Mouse (Mus musculus): ENCODE data around the gene Fgfr2. TPM values are rescaled to one million over a fixed set of nuclear protein-coding genes. Genes with fewer than 3 reads are reported as not detected.

Fgfr2 gene
- polyA plus RNA-seq, 1 experiment from 2014 or later, result 133 TPM

DNA sequence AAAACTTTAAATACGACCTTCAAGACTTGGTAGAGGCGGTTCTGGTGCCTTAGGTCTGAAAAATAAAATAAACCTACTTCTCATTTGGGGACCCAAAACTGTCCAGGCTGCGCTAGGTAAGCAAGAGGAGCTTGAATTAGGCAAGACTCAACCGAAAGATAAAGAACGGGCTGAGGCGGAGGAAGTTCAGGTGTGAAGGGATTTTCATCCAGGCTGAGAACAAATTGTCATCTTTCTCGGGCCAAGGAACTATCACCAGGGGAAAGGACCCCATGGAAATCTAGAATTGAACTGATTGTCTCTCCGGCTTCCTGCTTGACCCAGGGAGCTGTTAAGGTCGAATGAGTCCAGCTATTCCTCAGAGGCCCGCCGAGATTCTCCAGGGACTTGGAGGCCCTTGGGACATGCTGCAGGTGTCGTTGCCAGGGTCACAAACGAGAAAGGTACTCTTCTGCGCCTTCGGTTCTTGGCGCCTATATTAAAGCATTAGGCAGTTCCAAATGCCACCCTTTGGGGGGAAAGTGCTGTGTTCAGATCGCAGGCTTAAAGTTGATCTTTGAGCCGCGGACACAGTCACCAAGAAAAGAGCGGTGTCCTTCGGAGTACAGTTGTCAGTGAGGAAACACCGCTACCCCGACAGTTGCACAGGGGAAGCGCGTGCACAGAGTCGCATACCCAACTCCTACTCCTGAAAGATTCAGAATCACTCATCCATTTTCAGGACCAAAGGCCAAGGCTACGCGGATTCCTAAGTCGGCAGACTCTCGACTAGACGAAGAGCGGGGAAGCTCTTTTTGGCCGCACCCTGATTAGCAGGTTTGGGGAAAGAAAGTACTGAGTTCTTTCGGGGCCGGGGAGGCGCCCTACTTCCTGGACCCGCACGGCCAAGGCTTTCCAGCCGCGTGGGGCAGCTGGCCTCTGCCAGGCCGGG is 1581.7 kb downstream of the Fgfr2 start:
- H3K4me1 ChIP-seq (ENCODE audit: control insufficient read depth, insufficient read depth, low read length), result peaks cover 16% of the 10 kb centered on the region; the same call in 1 of the 2 replicates
- H3K36me3 ChIP-seq (ENCODE audit: control insufficient read depth, insufficient read depth, low read length), result no peaks in the 10 kb centered on the region
- no peak overlapping the region for H3K27ac ChIP-seq (ENCODE audit: low read depth, low read length)
- peak overlapping the region; percentile 37 for H3K4me3 ChIP-seq (ENCODE audit: low read length)
- no peaks in the 10 kb centered on the region for H3K9me3 ChIP-seq (ENCODE audit: control insufficient read depth, low read length)
- ATAC-seq (ENCODE audit: low FRiP score, low TSS enrichment), result no peak
- H3K4me2 ChIP-seq (replicated peaks; ENCODE audit: low read depth, low read length), result peak overlapping the region; percentile 54
- H3K27me3 ChIP-seq (ENCODE audit: control insufficient read depth, insufficient read depth, low read length), result peaks cover 80% of the 10 kb centered on the region
- no peak overlapping the region for H3K9ac ChIP-seq (ENCODE audit: low read depth, low read length)
- WGBS, result 1% methylated on average over 41 of the region's 41 CpGs

DNA sequence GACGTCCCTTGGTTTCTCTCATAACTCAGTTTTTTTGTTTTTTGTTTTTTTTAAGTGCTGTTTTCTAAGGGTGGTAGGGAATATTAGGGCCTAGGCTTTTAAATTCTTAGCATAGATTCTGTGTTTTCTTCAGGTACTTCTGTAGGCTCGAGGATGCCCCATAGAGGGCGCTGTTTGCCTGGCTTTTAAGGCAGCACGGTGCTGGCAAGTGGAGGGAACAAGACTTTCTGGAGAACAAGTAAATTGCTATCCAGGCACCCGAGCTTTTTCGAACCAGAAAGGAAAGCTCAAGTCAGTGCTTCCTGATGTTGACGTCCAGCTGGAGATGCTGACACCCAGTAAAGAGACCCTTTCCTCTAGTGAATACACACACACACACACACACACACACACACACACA is 1583.2 kb downstream of the Fgfr2 start:
- Histone ChIP-seq H3K36me3 (ENCODE audit: control insufficient read depth, insufficient read depth, low read length) (no peaks in the 10 kb centered on the region), H3K4me2 (replicated peaks; ENCODE audit: low read depth, low read length) (no peak overlapping the region), H3K27me3 (ENCODE audit: control insufficient read depth, insufficient read depth, low read length) (peaks cover 65% of the 10 kb centered on the region), H3K27ac (ENCODE audit: low read depth, low read length) (no peak overlapping the region), H3K9ac (ENCODE audit: low read depth, low read length) (no peak overlapping the region), H3K4me1 (ENCODE audit: control insufficient read depth, insufficient read depth, low read length) (peaks cover 16% of the 10 kb centered on the region; the same call in 1 of the 2 replicates), H3K9me3 (ENCODE audit: control insufficient read depth, low read length) (no peaks in the 10 kb centered on the region), H3K4me3 (ENCODE audit: low read length) (no peak overlapping the region)
- peak; percentile 58; the same call in 1 of the 2 replicates for ATAC-seq (ENCODE audit: low FRiP score, low TSS enrichment)
- 0% methylated on average over 7 of the region's 7 CpGs for WGBS

DNA sequence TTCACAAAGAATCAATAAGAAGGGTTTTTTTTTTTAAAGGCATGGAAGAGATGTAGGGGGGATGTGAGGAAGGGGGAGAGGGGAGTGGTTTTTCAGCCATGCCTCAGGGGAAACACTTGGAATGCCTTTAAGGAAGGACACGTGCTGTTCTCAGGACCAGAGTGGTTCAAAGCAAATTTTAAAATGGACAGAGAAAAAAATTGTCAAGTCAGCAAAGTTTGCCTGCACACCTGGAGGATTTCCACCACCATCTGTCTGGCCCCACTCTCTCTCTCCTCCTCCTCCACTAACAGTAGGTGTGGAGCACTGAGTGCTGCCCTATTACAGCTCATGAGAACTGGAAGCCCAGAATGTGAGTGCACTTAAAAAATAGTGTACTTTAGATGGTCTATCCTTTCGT is 1619.4 kb downstream of the Fgfr2 start:
- H3K4me1 ChIP-seq (ENCODE audit: control insufficient read depth, insufficient read depth, low read length), result no peaks in the 10 kb centered on the region
- no peak for ATAC-seq (ENCODE audit: low FRiP score, low TSS enrichment)

DNA sequence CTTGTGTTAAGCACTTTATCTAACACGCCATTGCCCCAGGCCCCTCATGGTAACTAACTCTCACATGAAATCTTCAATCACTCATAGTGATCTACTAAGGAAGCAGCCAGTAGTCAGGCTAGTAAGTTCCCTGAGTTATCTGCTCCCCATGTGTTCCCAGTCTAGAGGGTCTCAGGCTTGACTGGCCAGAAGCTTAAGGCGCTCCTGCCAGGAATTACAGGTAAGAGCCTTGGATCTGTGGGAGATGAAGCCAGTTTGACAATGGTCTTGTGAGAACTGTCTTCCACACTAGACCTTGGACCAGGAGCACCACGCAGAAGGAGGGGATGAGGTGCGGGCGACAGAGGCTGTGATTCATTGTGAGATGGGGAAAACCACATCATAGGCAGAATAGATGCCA is 1644.7 kb downstream of the Fgfr2 start:
- no peak overlapping the region for H3K9ac ChIP-seq (ENCODE audit: low read depth, low read length)
- ATAC-seq (ENCODE audit: low FRiP score, low TSS enrichment), result no peak
- H3K36me3 ChIP-seq (ENCODE audit: control insufficient read depth, insufficient read depth, low read length), result no peaks in the 10 kb centered on the region
- no peaks in the 10 kb centered on the region for H3K27me3 ChIP-seq (ENCODE audit: control insufficient read depth, insufficient read depth, low read length)
- H3K27ac ChIP-seq (ENCODE audit: low read depth, low read length), result no peak overlapping the region
- H3K4me3 ChIP-seq (ENCODE audit: low read length), result no peak overlapping the region
- no peaks in the 10 kb centered on the region for H3K4me1 ChIP-seq (ENCODE audit: control insufficient read depth, insufficient read depth, low read length)
- WGBS, result 94% methylated on average over 5 of the region's 5 CpGs
- H3K9me3 ChIP-seq (ENCODE audit: control insufficient read depth, low read length), result no peaks in the 10 kb centered on the region
- no peak overlapping the region for H3K4me2 ChIP-seq (replicated peaks; ENCODE audit: low read depth, low read length)

More for the DNA sequence above, 1619.4 kb downstream of the Fgfr2 start:
- no peaks in the 10 kb centered on the region for H3K9me3 ChIP-seq (ENCODE audit: control insufficient read depth, low read length)
- no peak overlapping the region for H3K27ac ChIP-seq (ENCODE audit: low read depth, low read length)
- no peaks in the 10 kb centered on the region for H3K27me3 ChIP-seq (ENCODE audit: control insufficient read depth, insufficient read depth, low read length)
- H3K4me2 ChIP-seq (replicated peaks; ENCODE audit: low read depth, low read length), result no peak overlapping the region
- H3K4me3 ChIP-seq (ENCODE audit: low read length), result no peak overlapping the region
- H3K9ac ChIP-seq (ENCODE audit: low read depth, low read length), result no peak overlapping the region
- 73% methylated on average over 2 of the region's 2 CpGs for WGBS
- no peaks in the 10 kb centered on the region for H3K36me3 ChIP-seq (ENCODE audit: control insufficient read depth, insufficient read depth, low read length)

DNA sequence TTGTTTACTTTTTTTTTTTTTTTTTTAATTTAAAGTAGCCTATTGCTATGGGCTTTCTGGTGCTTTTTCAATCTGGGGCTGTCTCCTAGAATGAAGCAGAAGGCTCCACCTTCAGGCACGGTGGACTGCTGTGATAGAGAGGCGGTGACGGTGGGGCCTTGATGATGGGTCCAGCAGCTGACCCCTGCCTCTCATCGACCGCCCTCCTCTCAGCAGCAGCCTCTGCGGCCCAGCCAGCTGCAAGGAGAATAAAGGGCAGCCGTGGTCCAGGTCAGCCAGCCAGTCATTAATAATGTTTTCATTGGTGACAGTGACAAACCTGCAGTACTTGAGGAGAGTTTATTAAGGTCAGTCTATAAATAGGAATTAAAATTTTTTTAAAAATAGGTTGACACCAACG is 1646.0 kb downstream of the Fgfr2 start:
- no peak overlapping the region for H3K4me2 ChIP-seq (replicated peaks; ENCODE audit: low read depth, low read length)
- WGBS, result 11% methylated on average over 8 of the region's 8 CpGs
- ATAC-seq (ENCODE audit: low FRiP score, low TSS enrichment), result no peak
- no peak overlapping the region for H3K27ac ChIP-seq (ENCODE audit: low read depth, low read length)
- no peaks in the 10 kb centered on the region for H3K4me1 ChIP-seq (ENCODE audit: control insufficient read depth, insufficient read depth, low read length)
- no peaks in the 10 kb centered on the region for H3K9me3 ChIP-seq (ENCODE audit: control insufficient read depth, low read length)
- H3K4me3 ChIP-seq (ENCODE audit: low read length), result no peak overlapping the region
- H3K36me3 ChIP-seq (ENCODE audit: control insufficient read depth, insufficient read depth, low read length), result no peaks in the 10 kb centered on the region
- H3K9ac ChIP-seq (ENCODE audit: low read depth, low read length), result no peak overlapping the region
- no peaks in the 10 kb centered on the region for H3K27me3 ChIP-seq (ENCODE audit: control insufficient read depth, insufficient read depth, low read length)

DNA sequence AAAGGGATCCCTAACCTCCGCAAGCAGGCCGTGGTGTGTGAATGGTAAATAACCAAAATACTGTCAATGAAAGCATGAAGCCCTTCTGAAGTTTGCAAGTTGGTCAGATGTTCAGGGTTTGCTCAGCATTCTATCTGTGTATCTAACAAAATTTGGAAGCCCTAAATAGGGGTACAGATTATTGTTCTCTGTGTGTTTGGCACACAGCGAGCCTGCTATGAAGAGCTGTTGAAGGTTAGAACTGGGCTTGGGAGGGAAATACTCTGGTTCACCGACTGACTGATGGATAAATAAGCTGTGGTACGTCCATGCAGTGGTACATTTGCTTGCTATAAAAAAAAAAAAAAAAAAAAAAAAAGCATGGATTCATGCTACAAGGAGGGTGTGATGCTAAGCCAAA is 1651.6 kb downstream of the Fgfr2 start:
- 92% methylated on average over 5 of the region's 5 CpGs for WGBS
- no peak for ATAC-seq (ENCODE audit: low FRiP score, low TSS enrichment)
- Histone ChIP-seq H3K9ac (ENCODE audit: low read depth, low read length) (no peak overlapping the region), H3K4me1 (ENCODE audit: control insufficient read depth, insufficient read depth, low read length) (no peaks in the 10 kb centered on the region), H3K36me3 (ENCODE audit: control insufficient read depth, insufficient read depth, low read length) (no peaks in the 10 kb centered on the region), H3K27me3 (ENCODE audit: control insufficient read depth, insufficient read depth, low read length) (no peaks in the 10 kb centered on the region), H3K27ac (ENCODE audit: low read depth, low read length) (no peak overlapping the region), H3K9me3 (ENCODE audit: control insufficient read depth, low read length) (no peaks in the 10 kb centered on the region), H3K4me3 (ENCODE audit: low read length) (no peak overlapping the region), H3K4me2 (replicated peaks; ENCODE audit: low read depth, low read length) (no peak overlapping the region)

DNA sequence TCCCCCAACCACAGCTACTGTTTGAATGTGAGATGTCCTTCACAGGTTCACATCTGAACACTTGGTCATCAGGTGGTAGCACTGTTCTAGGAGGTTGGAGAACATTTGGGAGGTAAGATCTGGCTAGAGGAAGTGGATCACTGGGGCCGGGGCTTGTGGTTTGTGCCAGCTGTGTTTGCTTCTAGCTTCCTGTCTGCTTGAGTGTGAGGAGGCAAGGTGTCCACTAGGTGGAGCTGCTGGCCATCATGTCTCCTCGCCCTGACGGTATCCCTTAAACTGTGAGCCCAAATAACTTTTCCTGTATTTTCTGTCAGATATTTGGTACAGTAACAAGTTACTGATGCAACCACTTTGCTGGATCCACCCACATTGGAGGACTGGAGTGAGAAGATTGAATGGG is 1653.6 kb downstream of the Fgfr2 start:
- H3K4me1 ChIP-seq (ENCODE audit: control insufficient read depth, insufficient read depth, low read length), result no peaks in the 10 kb centered on the region

DNA sequence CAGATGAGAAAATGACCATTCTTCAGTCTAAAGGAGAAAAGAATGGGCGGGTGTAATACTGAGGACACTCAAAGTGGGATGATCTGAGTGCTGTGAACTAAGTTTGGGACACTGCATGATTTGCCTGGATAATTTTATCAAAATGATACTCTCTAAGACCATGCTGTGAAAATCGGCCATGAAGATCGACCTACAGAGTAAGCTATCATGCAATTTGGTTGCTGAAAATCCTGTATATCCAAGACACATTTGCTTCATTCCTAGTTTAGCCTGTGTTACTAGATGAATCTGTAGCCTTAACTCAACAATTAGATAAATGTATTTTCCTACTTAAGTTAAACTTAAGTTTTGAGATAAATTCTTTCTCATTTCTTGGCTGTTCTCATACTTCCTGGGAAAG is 1655.8 kb downstream of the Fgfr2 start:
- no peak overlapping the region for H3K4me2 ChIP-seq (replicated peaks; ENCODE audit: low read depth, low read length)
- H3K4me1 ChIP-seq (ENCODE audit: control insufficient read depth, insufficient read depth, low read length), result no peaks in the 10 kb centered on the region
- no peak for ATAC-seq (ENCODE audit: low FRiP score, low TSS enrichment)
- no peak overlapping the region for H3K4me3 ChIP-seq (ENCODE audit: low read length)
- no peaks in the 10 kb centered on the region for H3K36me3 ChIP-seq (ENCODE audit: control insufficient read depth, insufficient read depth, low read length)
- H3K9ac ChIP-seq (ENCODE audit: low read depth, low read length), result no peak overlapping the region
- no peak overlapping the region for H3K27ac ChIP-seq (ENCODE audit: low read depth, low read length)
- H3K9me3 ChIP-seq (ENCODE audit: control insufficient read depth, low read length), result no peaks in the 10 kb centered on the region
- H3K27me3 ChIP-seq (ENCODE audit: control insufficient read depth, insufficient read depth, low read length), result no peaks in the 10 kb centered on the region
- 87% methylated on average over 3 of the region's 3 CpGs for WGBS

More for the DNA sequence above, 1653.6 kb downstream of the Fgfr2 start:
- no peak for ATAC-seq (ENCODE audit: low FRiP score, low TSS enrichment)
- Histone ChIP-seq H3K4me2 (replicated peaks; ENCODE audit: low read depth, low read length) (no peak overlapping the region), H3K9me3 (ENCODE audit: control insufficient read depth, low read length) (no peaks in the 10 kb centered on the region), H3K27ac (ENCODE audit: low read depth, low read length) (no peak overlapping the region), H3K4me3 (ENCODE audit: low read length) (no peak overlapping the region), H3K27me3 (ENCODE audit: control insufficient read depth, insufficient read depth, low read length) (no peaks in the 10 kb centered on the region), H3K9ac (ENCODE audit: low read depth, low read length) (no peak overlapping the region), H3K36me3 (ENCODE audit: control insufficient read depth, insufficient read depth, low read length) (no peaks in the 10 kb centered on the region)
- 81% methylated on average over 3 of the region's 3 CpGs for WGBS

DNA sequence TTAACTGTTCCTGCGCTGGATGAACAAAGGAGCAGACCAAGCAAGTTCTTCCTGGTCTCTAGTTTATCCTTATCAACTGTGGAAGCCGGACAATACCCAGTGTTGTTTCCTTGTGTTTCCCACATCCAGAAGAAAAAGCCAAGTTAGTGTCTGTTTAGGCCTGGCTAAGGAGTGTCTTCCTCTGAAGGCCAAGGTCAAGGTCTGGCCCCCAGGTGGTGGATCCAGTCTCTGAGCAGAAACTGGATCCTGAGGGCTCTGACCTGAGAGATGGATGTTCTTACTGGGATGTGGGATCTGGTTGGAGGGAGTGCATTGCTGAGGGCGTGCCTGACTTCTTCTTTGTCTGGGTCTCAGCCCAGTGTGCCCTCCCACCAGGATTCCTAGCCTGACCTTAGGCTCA is 1657.4 kb downstream of the Fgfr2 start:
- Histone ChIP-seq H3K9me3 (ENCODE audit: control insufficient read depth, low read length) (no peaks in the 10 kb centered on the region), H3K4me1 (ENCODE audit: control insufficient read depth, insufficient read depth, low read length) (no peaks in the 10 kb centered on the region), H3K36me3 (ENCODE audit: control insufficient read depth, insufficient read depth, low read length) (no peaks in the 10 kb centered on the region), H3K4me3 (ENCODE audit: low read length) (no peak overlapping the region), H3K27me3 (ENCODE audit: control insufficient read depth, insufficient read depth, low read length) (no peaks in the 10 kb centered on the region), H3K27ac (ENCODE audit: low read depth, low read length) (no peak overlapping the region), H3K4me2 (replicated peaks; ENCODE audit: low read depth, low read length) (no peak overlapping the region), H3K9ac (ENCODE audit: low read depth, low read length) (no peak overlapping the region)
- ATAC-seq (ENCODE audit: low FRiP score, low TSS enrichment), result no peak
- WGBS, result 59% methylated on average over 3 of the region's 3 CpGs

All from kidney, embryonic 14.5 days (tissue).